Mouse (Mus musculus): Measurements from ENCODE around the gene Fat1. TPM values are rescaled to one million over a fixed set of nuclear protein-coding genes. Genes with fewer than 3 reads are reported as not detected.
A peak's percentile ranks its signal among the peaks of the same experiment; 100 is the strongest.

The Fat1 gene
- polyA plus RNA-seq, 1 experiment from 2014 or later: 10.4 TPM

- Histone ChIP-seq H3K4me3 (replicated peaks; ENCODE audit: low read length) (no peak overlapping the region), H3K27ac (ENCODE audit: low read length) (no peak overlapping the region), H3K36me3 (ENCODE audit: control insufficient read depth, insufficient read depth) (no peaks in the 10 kb centered on the region), H3K27me3 (replicated peaks; ENCODE audit: control insufficient read depth, insufficient read depth, low read length) (no peaks in the 10 kb centered on the region), H3K4me1 (replicated peaks; ENCODE audit: control insufficient read depth, insufficient read depth, low read length) (peaks cover 22% of the 10 kb centered on the region), H3K9me3 (ENCODE audit: control insufficient read depth, low read length) (no peaks in the 10 kb centered on the region), H3K4me2 (ENCODE audit: low read length) (no peak overlapping the region), H3K9ac (replicated peaks; ENCODE audit: low read depth, low read length) (no peak overlapping the region)
- WGBS: 46% methylated on average over 3 of the region's 3 CpGs
- no peak for ATAC-seq
Measured at GRCm38 (mm10) chr8:44996493-44996892, 61.2 kb downstream of the Fat1 start.

GRCm38 (mm10) chr8:44997321-44997720 is 62.1 kb downstream of the Fat1 start:
- WGBS: 62% methylated on average over 3 of the region's 3 CpGs
- Histone ChIP-seq H3K4me3 (replicated peaks; ENCODE audit: low read length) (no peak overlapping the region), H3K27me3 (replicated peaks; ENCODE audit: control insufficient read depth, insufficient read depth, low read length) (no peaks in the 10 kb centered on the region), H3K9ac (replicated peaks; ENCODE audit: low read depth, low read length) (no peak overlapping the region), H3K27ac (ENCODE audit: low read length) (no peak overlapping the region), H3K4me2 (ENCODE audit: low read length) (no peak overlapping the region), H3K36me3 (ENCODE audit: control insufficient read depth, insufficient read depth) (no peaks in the 10 kb centered on the region), H3K4me1 (replicated peaks; ENCODE audit: control insufficient read depth, insufficient read depth, low read length) (peaks cover 16% of the 10 kb centered on the region), H3K9me3 (ENCODE audit: control insufficient read depth, low read length) (no peaks in the 10 kb centered on the region)
- no peak for ATAC-seq

GRCm38 (mm10) chr8:44997829-44998228 is 62.6 kb downstream of the Fat1 start:
- H3K4me1 ChIP-seq (replicated peaks; ENCODE audit: control insufficient read depth, insufficient read depth, low read length): peaks cover 17% of the 10 kb centered on the region
- H3K9me3 ChIP-seq (ENCODE audit: control insufficient read depth, low read length): no peaks in the 10 kb centered on the region
- H3K4me2 ChIP-seq (ENCODE audit: low read length): no peak overlapping the region
- ATAC-seq: no peak
- no peak overlapping the region for H3K27ac ChIP-seq (ENCODE audit: low read length)
- H3K9ac ChIP-seq (replicated peaks; ENCODE audit: low read depth, low read length): no peak overlapping the region
- no peaks in the 10 kb centered on the region for H3K27me3 ChIP-seq (replicated peaks; ENCODE audit: control insufficient read depth, insufficient read depth, low read length)
- no peak overlapping the region for H3K4me3 ChIP-seq (replicated peaks; ENCODE audit: low read length)
- no peaks in the 10 kb centered on the region for H3K36me3 ChIP-seq (ENCODE audit: control insufficient read depth, insufficient read depth)
- WGBS: 17% methylated on average over 6 of the region's 6 CpGs

- 17% methylated on average over 9 of the region's 9 CpGs for WGBS
Measured at GRCm38 (mm10) chr8:44998275-44998674, 63.0 kb downstream of the Fat1 start.

GRCm38 (mm10) chr8:44998681-44999277 is 63.5 kb downstream of the Fat1 start:
- Histone ChIP-seq H3K27ac (ENCODE audit: low read length) (peak overlapping the region; percentile 62), H3K36me3 (ENCODE audit: control insufficient read depth, insufficient read depth) (no peaks in the 10 kb centered on the region), H3K4me1 (replicated peaks; ENCODE audit: control insufficient read depth, insufficient read depth, low read length) (peaks cover 23% of the 10 kb centered on the region), H3K4me3 (replicated peaks; ENCODE audit: low read length) (peak overlapping the region; percentile 21), H3K9me3 (ENCODE audit: control insufficient read depth, low read length) (no peaks in the 10 kb centered on the region), H3K9ac (replicated peaks; ENCODE audit: low read depth, low read length) (no peak overlapping the region), H3K4me2 (ENCODE audit: low read length) (peak overlapping the region; percentile 52), H3K27me3 (replicated peaks; ENCODE audit: control insufficient read depth, insufficient read depth, low read length) (no peaks in the 10 kb centered on the region)
- WGBS: 5% methylated on average over 11 of the region's 11 CpGs
- ATAC-seq: peak; percentile 92

More at GRCm38 (mm10) chr8:44998275-44998674, 63.0 kb downstream of the Fat1 start:
- Histone ChIP-seq H3K36me3 (ENCODE audit: control insufficient read depth, insufficient read depth) (no peaks in the 10 kb centered on the region), H3K4me1 (replicated peaks; ENCODE audit: control insufficient read depth, insufficient read depth, low read length) (peaks cover 21% of the 10 kb centered on the region), H3K9me3 (ENCODE audit: control insufficient read depth, low read length) (no peaks in the 10 kb centered on the region), H3K4me3 (replicated peaks; ENCODE audit: low read length) (peak overlapping the region; percentile 21), H3K27me3 (replicated peaks; ENCODE audit: control insufficient read depth, insufficient read depth, low read length) (no peaks in the 10 kb centered on the region), H3K9ac (replicated peaks; ENCODE audit: low read depth, low read length) (no peak overlapping the region), H3K27ac (ENCODE audit: low read length) (peak overlapping the region; percentile 62; the same call in 1 of the 2 replicates), H3K4me2 (ENCODE audit: low read length) (peak overlapping the region; percentile 52)
- no peak for ATAC-seq

- H3K27ac ChIP-seq (ENCODE audit: low read length): no peak overlapping the region
- no peak for ATAC-seq
- peaks cover 23% of the 10 kb centered on the region for H3K4me1 ChIP-seq (replicated peaks; ENCODE audit: control insufficient read depth, insufficient read depth, low read length)
- H3K4me3 ChIP-seq (replicated peaks; ENCODE audit: low read length): no peak overlapping the region
- H3K27me3 ChIP-seq (replicated peaks; ENCODE audit: control insufficient read depth, insufficient read depth, low read length): no peaks in the 10 kb centered on the region
- H3K9ac ChIP-seq (replicated peaks; ENCODE audit: low read depth, low read length): no peak overlapping the region
- WGBS: 74% methylated on average over 8 of the region's 8 CpGs
- H3K9me3 ChIP-seq (ENCODE audit: control insufficient read depth, low read length): no peaks in the 10 kb centered on the region
- H3K36me3 ChIP-seq (ENCODE audit: control insufficient read depth, insufficient read depth): no peaks in the 10 kb centered on the region
- no peak overlapping the region for H3K4me2 ChIP-seq (ENCODE audit: low read length)
Measured at GRCm38 (mm10) chr8:45001577-45002197, 66.4 kb downstream of the Fat1 start.

- no peak overlapping the region for H3K9ac ChIP-seq (replicated peaks; ENCODE audit: low read depth, low read length)
- no peaks in the 10 kb centered on the region for H3K36me3 ChIP-seq (ENCODE audit: control insufficient read depth, insufficient read depth)
- no peaks in the 10 kb centered on the region for H3K27me3 ChIP-seq (replicated peaks; ENCODE audit: control insufficient read depth, insufficient read depth, low read length)
- no peaks in the 10 kb centered on the region for H3K9me3 ChIP-seq (ENCODE audit: control insufficient read depth, low read length)
- H3K27ac ChIP-seq (ENCODE audit: low read length): no peak overlapping the region
- WGBS: 29% methylated on average over 4 of the region's 4 CpGs
- no peak overlapping the region for H3K4me3 ChIP-seq (replicated peaks; ENCODE audit: low read length)
- H3K4me1 ChIP-seq (replicated peaks; ENCODE audit: control insufficient read depth, insufficient read depth, low read length): peaks cover 23% of the 10 kb centered on the region
- ATAC-seq: no peak
- H3K4me2 ChIP-seq (ENCODE audit: low read length): no peak overlapping the region
Measured at GRCm38 (mm10) chr8:45002686-45003085, 67.4 kb downstream of the Fat1 start.

- Histone ChIP-seq H3K36me3 (ENCODE audit: control insufficient read depth, insufficient read depth) (no peaks in the 10 kb centered on the region), H3K4me2 (ENCODE audit: low read length) (no peak overlapping the region), H3K9me3 (ENCODE audit: control insufficient read depth, low read length) (no peaks in the 10 kb centered on the region), H3K4me3 (replicated peaks; ENCODE audit: low read length) (no peak overlapping the region), H3K4me1 (replicated peaks; ENCODE audit: control insufficient read depth, insufficient read depth, low read length) (peaks cover 13% of the 10 kb centered on the region), H3K27me3 (replicated peaks; ENCODE audit: control insufficient read depth, insufficient read depth, low read length) (no peaks in the 10 kb centered on the region), H3K27ac (ENCODE audit: low read length) (no peak overlapping the region), H3K9ac (replicated peaks; ENCODE audit: low read depth, low read length) (no peak overlapping the region)
- ATAC-seq: no peak
- WGBS: 65% methylated on average over 3 of the region's 3 CpGs
Measured at GRCm38 (mm10) chr8:45004021-45004420, 68.8 kb downstream of the Fat1 start.

- ATAC-seq: 0 out of 2 replicates have a peak, but pooled peaks have one; percentile 18
- no peaks in the 10 kb centered on the region for H3K4me1 ChIP-seq (replicated peaks; ENCODE audit: control insufficient read depth, insufficient read depth, low read length)
- H3K27me3 ChIP-seq (replicated peaks; ENCODE audit: control insufficient read depth, insufficient read depth, low read length): no peaks in the 10 kb centered on the region
- H3K9me3 ChIP-seq (ENCODE audit: control insufficient read depth, low read length): no peaks in the 10 kb centered on the region
- H3K4me2 ChIP-seq (ENCODE audit: low read length): no peak overlapping the region
- 30% methylated on average over 4 of the region's 4 CpGs for WGBS
- no peak overlapping the region for H3K27ac ChIP-seq (ENCODE audit: low read length)
- H3K36me3 ChIP-seq (ENCODE audit: control insufficient read depth, insufficient read depth): no peaks in the 10 kb centered on the region
- no peak overlapping the region for H3K4me3 ChIP-seq (replicated peaks; ENCODE audit: low read length)
- H3K9ac ChIP-seq (replicated peaks; ENCODE audit: low read depth, low read length): no peak overlapping the region
Measured at GRCm38 (mm10) chr8:45010685-45011084, 75.4 kb downstream of the Fat1 start.

All from forebrain, embryonic 16.5 days (tissue).